17 mouse cellular contexts compared by ENCODE assay signal in the genomic region with DNA sequence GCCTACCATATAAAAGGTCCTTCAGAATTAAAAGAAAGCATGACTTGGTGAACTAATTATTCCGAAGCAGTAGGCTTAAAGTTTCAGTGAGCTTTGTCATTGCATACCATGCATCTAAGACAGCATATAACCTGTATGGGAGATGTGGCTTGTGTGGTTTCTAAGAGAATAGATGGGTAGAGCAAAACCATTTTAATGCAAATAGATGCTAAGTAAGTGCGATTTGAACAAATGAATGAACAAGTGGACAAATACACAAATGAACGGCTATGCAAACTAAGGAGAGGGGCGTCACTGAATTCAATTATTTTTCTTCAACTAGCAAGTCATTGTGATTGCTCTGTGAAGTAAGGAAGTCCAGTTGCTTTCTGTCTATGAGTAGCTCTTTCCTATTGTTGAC.
"Had no signal": no experiment of that assay in that cellular context is flagged by ENCODE, and none has a peak within 500 bp of the region (broad histone marks: within the 10 kb centered on the region; RNA-seq: fewer than 3 reads in every experiment).

No protein-coding gene starts in this region.

- H3K4me1 ChIP-seq: kidney, embryonic 15.5 days; limb, embryonic 15.5 days; midbrain, embryonic 13.5 days; neural tube, embryonic 12.5 days; neural tube, embryonic 15.5 days had no signal

- H3K9me3 ChIP-seq: kidney, embryonic 15.5 days; limb, embryonic 12.5 days; limb, embryonic 15.5 days; midbrain, embryonic 13.5 days; neural tube, embryonic 12.5 days; neural tube, embryonic 15.5 days had no signal

- H3K9ac ChIP-seq: kidney, embryonic 15.5 days; limb, embryonic 12.5 days; limb, embryonic 15.5 days; liver, embryonic 14.5 days; liver, postnatal 0 days; lung, embryonic 14.5 days; midbrain, embryonic 13.5 days; neural tube, embryonic 12.5 days; neural tube, embryonic 15.5 days had no signal

- H3K4me2 ChIP-seq: kidney, embryonic 15.5 days; limb, embryonic 12.5 days; limb, embryonic 15.5 days; liver, embryonic 11.5 days; lung, embryonic 14.5 days; midbrain, embryonic 13.5 days; neural tube, embryonic 12.5 days; neural tube, embryonic 15.5 days had no signal

- H3K27ac ChIP-seq: kidney, embryonic 15.5 days; limb, embryonic 12.5 days; limb, embryonic 15.5 days; liver, embryonic 14.5 days; macrophage; midbrain, embryonic 13.5 days; neural tube, embryonic 12.5 days; neural tube, embryonic 15.5 days had no signal

- DNase-seq: kidney, adult 2 months; kidney, postnatal 14 days; kidney, postnatal 4 days; left cerebral cortex, postnatal 4 days; liver, postnatal 0 days; lung, embryonic 14.5 days; thymus, adult 18-20 months; thymus, postnatal 36 days had no signal

- H3K27me3 ChIP-seq: kidney, embryonic 15.5 days; limb, embryonic 12.5 days; limb, embryonic 15.5 days; midbrain, embryonic 13.5 days; neural tube, embryonic 12.5 days; neural tube, embryonic 15.5 days had no signal

- H3K36me3 ChIP-seq: kidney, embryonic 15.5 days; limb, embryonic 12.5 days; limb, embryonic 15.5 days; midbrain, embryonic 13.5 days; neural tube, embryonic 12.5 days; neural tube, embryonic 15.5 days had no signal

- H3K4me3 ChIP-seq: kidney, embryonic 15.5 days; limb, embryonic 12.5 days; limb, embryonic 15.5 days; midbrain, embryonic 13.5 days; neural tube, embryonic 12.5 days; neural tube, embryonic 15.5 days had no signal
